Mouse (Mus musculus): ENCODE results near the gene Trim2.

DNA sequence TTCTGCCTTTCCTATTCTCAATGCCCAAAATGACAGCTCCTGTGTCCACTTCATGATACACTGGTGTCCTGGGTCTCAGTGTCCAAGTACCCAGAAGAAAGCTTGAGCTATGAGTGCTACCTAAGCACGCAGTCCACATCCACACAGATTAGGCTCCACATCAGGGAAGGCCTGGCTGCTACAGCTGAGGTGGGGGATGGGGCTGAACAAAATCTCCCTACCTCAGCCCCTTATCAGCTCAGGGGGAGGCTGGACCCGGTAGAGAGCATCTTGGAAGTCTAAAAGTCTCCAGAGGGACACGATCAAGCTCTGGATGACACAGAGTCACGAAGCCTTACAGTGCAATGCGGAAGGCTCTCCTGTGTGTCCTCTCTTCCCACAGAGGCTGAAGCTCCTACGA, 35.6 kb downstream of the Trim2 start:
- no peak for TF ChIP-seq CTCF (IDR thresholded peaks at IDR 0.05; ENCODE audit: borderline replicate concordance, insufficient read depth, low read length)
- no peak for TF ChIP-seq POLR2A (IDR thresholded peaks at IDR 0.05; ENCODE audit: low read depth, low read length)
